Mouse (Mus musculus): ENCODE data around the gene Chst15.

DNA sequence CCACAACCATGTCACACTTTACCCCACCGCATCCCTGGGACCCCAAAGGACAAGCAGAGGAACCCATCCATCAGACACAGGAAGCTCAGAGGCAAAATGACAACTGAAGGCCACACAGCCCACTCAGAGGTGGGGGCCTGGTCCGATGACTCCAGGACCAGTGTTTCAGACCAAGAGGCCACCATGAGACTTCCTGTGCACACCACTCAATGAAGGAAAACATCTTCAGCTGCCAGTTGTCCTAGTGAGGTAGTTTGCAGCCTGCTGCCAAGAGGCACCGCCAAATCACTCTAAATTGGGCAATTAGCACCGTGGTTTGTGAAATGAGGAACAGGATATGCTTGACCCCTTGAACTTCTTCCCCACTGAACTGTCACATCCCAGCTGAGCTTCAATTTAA is 41.7 kb upstream of the Chst15 start:
- TF ChIP-seq CTCF (IDR thresholded peaks at IDR 0.05) = no peak
- no peak for TF ChIP-seq EP300 (IDR thresholded peaks at IDR 0.05; ENCODE audit: insufficient read depth, low read depth, low read length)

Data from heart, adult 2 months (tissue).